Mouse (Mus musculus) gastrocnemius, postnatal 36 days (tissue): ENCODE results near the gene Decr2. TPM values are rescaled to one million over a fixed set of nuclear protein-coding genes. Genes with fewer than 3 reads are reported as not detected.
A peak's percentile ranks its signal among the peaks of the same experiment; 100 is the strongest.
"Not testable (repeated sequence)": the region's sequence is repeated elsewhere in the genome, so short reads cannot be mapped to it uniquely, and the experiment has no call there.

Experiments
- DNase-seq, 2 experiments: peaks; one replicate each; pipeline ENCODE4 v3.0.0; 2022
- intact Hi-C: fragments of 180-260 bp; cut with DNase I; formaldehyde crosslinking; loops from one replicate; pipeline ENCODE4 v1.15.1; 2025
- total RNA-seq, 2 experiments: library from RNA; stranded (reverse); gene quantifications; 2 replicates each; pipeline ENCODE4 v1.2.3; 2021

The Decr2 gene
- total RNA-seq, 2 experiments from 2014 or later, result 2.3 to 2.8 TPM

- intact Hi-C loops, result no loop called here
- DNase-seq, result peak; percentile 54 to 64
Measured at GRCm38 (mm10) chr17:26068024-26068830, 21.9 kb downstream of the Decr2 start.

DNA sequence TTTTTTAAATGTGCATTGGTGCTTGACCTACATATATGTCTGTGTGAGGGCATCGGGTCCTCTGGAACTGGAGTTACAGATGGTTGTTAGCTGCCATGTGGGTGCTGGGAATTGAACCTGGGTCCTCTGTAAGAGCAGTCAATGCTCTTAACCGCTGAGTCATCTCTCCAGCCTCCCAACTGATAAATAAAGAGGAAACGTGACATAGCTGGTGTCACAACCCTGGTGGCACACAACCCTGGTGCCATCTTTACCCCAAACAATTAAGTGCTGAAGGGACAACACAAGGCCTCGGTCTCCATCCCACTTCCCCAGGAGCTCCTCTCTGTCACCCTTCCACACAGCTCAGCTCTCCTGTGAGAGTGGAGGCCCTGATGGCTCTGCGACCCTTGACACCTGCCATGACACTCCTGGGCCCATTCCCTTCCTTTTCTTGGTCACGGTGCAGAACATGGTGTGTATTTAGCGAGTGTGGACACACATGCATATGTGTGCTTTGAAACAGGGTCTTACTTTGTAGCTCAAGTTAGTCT is 23.6 kb downstream of the Decr2 start:
- intact Hi-C loops, result no loop called here
- DNase-seq, result no peak

GRCm38 (mm10) chr17:26064916-26065315 is 25.2 kb downstream of the Decr2 start:
- intact Hi-C loops, result no loop called here
- no peak for DNase-seq

GRCm38 (mm10) chr17:26057787-26058567 is 32.2 kb downstream of the Decr2 start:
- intact Hi-C loops, result no loop called here
- no peak for DNase-seq

GRCm38 (mm10) chr17:26057278-26057677 is 32.9 kb downstream of the Decr2 start:
- intact Hi-C loops, result no loop called here
- DNase-seq, result no peak

- no peak for DNase-seq
- intact Hi-C loops, result no loop called here
Measured at GRCm38 (mm10) chr17:26055164-26055563, 35.0 kb downstream of the Decr2 start.

DNA sequence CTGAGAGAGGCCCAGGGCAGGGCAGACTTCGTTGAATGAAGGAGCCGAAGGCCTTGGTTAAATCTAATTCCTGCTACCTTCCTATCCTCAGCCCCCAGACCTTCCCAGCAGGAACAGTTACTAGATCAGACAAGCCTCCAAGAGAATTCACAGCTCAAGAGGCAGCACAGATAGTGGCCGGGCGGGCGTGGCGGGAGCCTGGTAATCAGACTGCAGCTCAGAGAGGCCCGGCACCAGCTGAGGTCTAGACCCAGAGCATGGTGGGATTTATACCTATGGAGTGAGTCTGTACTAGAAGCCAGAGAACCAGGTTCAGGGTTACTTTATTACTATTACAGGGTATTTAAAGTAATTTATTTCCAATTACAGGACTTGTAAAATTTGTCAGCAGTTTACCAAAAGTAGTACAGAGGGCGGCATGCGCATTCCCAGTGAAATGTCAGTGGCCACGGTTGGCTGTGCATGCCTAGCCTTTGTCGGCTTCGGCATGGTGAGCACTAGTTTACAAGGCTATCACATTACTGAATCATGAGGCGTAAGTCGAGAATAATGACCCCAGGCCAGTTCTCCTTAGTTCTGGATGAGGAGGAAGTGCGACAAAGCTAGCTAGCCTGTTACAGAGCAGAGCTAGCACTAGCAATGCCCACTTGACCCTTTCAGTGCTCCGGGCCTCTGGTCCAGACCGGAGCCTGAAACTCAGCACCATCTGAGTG is 35.8 kb downstream of the Decr2 start:
- DNase-seq, result no peak
- intact Hi-C loops, result no loop called here

DNA sequence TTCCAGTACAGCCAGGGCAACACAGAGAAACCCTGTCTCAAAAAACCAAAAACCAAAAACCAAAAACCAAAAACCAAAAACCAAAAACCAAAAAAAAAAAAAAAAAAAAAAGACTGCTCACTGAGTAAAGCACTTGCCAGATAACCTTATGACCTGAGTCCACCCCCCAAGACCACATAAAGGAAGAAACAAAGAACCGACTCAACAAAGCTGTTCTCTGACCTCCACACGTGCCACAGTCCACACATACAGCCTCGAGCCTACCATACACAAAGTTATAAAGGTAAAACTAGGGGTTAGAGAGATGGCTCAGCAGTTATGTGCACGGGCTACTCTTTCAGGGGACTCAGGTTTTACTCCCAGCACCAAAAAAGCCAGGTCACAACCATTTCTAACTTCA is 37.4 kb downstream of the Decr2 start:
- intact Hi-C loops, result no loop called here
- DNase-seq, result no peak

DNA sequence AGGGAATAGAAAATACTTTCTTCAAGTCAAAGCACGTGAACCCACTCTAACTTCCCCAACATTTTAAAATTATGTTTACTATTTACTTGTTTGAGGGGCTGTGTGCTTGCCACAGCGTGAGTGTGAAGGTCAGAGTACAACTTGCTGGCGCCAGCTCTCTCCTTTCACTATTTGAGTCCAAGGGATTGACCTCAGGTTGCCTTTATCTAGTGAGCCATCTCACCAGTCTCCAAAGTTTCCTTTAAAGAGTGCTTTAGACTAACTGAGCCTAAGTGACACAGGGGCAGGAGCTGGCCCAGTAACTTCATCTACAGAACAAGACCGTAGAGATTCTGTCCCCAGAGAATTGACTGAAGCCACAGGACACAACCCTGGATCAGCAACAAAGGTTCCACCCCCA is 38.1 kb downstream of the Decr2 start:
- DNase-seq, result no peak
- intact Hi-C loops, result no loop called here

GRCm38 (mm10) chr17:26048118-26048517 is 42.0 kb downstream of the Decr2 start:
- intact Hi-C loops, result no loop called here
- DNase-seq, result no peak

DNA sequence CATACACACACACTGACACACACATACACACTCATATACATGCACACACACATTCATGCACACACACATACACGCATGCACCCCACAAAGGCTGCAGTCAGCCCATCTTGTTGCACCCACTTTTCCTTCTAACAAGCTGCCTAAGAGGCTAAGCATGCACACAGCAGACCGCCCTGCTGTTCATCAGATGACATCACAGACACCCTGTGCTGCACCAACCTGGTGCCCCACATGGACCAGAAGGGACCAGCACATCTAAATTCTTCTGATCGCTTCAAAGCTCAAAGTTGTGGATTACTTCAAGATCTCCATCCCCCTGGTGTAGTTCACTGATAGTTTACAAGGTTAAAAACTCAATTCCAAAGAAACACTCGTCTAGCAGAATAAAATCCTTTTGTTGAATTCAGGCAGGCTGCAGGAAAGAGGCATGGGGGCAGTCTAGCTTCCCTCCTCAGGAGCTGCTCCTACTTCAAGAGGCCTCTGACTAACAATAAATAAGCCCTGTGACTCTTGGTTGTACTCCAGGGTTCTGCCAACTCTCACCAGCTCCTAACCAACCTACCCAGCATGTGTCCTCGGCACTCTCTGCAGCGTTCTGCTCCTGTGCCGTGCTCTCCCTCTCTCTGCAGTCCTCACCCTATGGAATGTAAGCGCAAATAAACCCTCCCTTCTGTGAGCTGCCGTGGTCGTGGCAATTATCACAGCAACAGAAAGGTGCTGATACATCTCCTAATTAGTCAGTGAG is 43.7 kb downstream of the Decr2 start:
- DNase-seq, result no peak
- intact Hi-C loops, result no loop called here

DNA sequence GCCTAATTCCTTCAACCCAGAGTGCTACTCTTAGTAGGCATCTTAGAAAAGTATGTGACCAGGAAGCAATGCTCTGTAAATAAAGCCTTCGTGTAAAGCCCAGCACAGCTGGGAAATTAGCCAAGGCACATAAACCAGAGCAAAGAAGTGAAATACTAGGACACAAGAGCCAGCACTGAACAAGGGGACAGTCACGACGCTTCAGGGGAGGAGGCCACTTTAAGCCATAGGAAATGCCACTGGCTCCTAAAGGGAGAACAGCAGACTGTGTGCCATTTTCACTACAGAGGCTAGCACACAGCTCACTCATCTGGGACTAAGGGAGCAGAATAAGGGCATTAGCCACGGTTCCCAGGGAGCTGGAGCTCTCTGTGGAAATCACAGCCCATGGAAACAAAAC is 44.9 kb downstream of the Decr2 start:
- no peak for DNase-seq
- intact Hi-C loops, result no loop called here

GRCm38 (mm10) chr17:26043249-26043636 is 46.9 kb downstream of the Decr2 start:
- intact Hi-C loops, result no loop called here

GRCm38 (mm10) chr17:26042599-26043248 is 47.4 kb downstream of the Decr2 start:
- DNase-seq, result no peak
- intact Hi-C loops, result no loop called here

More at GRCm38 (mm10) chr17:26043249-26043636, 46.9 kb downstream of the Decr2 start:
- peak in 1 of 2 experiments; percentile 30 for DNase-seq

DNA sequence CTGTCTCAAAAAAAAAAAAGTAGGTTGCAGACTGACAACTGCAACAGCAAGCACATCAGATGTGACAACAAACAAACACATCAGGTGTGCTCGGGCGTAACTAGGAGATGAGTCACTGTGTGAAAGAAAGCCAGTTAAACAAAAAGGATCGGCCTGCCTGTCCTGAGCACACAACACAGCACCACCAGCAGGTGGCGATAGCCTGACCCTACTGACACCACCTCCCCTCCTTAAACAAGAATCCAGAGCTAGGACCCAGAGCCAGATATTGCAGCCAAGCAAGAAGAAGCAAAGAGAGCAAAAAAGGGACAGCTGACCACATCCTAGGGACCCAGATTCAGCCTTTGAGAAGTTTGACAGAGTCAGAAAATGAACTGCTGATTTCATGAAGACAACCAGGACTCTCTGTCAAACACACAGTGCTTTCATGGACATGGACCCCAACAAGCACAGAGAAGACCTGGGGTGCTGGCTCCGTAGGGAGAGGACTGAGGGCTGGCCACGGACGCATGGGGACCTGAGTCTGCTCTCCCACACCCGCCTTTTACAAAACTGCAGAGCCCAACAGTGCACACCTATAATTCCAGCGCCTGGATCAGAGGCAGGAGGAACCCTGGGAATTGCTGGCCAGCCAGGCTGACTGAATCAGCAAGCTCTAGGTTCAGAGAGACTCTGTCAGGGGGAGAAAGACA is 48.9 kb downstream of the Decr2 start:
- intact Hi-C loops, result no loop called here
- peak; percentile 33 to 43 for DNase-seq

- not testable (repeated sequence) for DNase-seq
- intact Hi-C loops, result loop anchor here (1.0 kb wide), 1 partner anchor 49 kb away; no protein-coding TSS in a partner anchor
Measured at GRCm38 (mm10) chr17:26040711-26041110, 49.4 kb downstream of the Decr2 start.

GRCm38 (mm10) chr17:26032037-26032436 is 58.1 kb downstream of the Decr2 start:
- intact Hi-C loops, result no loop called here

DNA sequence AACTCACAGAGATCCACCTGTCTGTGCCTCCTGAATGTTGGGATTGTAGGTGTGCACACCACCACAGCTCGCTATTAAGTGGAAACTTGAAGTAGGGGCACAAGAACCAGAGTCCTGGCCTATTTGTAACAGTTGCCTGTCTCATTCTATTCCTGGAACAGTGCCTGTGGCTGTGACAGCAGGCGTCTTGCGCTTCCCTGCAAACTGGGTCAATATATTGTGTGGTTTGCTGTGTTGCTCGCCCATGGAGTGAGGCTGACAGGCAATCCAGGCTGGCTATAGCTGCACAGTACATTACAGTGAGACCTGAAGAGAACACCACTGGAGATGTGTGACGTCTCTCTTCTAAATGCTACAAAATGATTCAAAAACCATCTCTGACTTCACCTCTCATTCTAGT is 58.6 kb downstream of the Decr2 start:
- DNase-seq, result no peak
- intact Hi-C loops, result no loop called here

More at GRCm38 (mm10) chr17:26032037-26032436, 58.1 kb downstream of the Decr2 start:
- DNase-seq, result no peak
